Comparison of ENCODE assay signal across 8 mouse cellular contexts in the genomic region with DNA sequence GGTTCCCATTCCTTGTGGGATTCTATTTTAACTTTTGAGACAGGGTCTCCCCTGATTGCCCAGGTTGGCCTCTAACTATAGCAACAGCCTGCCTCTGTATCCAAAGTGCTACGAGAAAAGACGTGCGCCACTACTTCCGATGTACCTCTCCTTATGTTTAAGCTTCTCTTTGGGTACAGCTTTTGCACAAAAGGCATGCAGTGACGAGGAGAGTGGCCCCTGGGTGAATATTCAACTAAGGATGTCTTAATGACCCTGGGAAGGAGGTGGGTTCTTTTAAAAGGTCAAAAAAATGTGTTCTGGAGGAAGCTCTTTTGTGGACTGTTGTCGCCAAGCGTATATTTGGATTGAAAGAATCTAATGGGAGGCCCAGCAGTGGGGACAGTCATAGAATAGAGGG. TPM values are rescaled to one million over a fixed set of nuclear protein-coding genes. Genes with fewer than 3 reads are reported as not detected.
DNase-seq lines count a peak whose midpoint lies in the region; ATAC-seq and TF ChIP-seq lines count a peak whose summit lies in the region.

No protein-coding gene starts in this region.

- 36% methylated on average over 7 of the region's 7 CpGs for WGBS in lung, embryonic 15.5 days
- 78% methylated on average over 7 of the region's 7 CpGs for WGBS in embryonic facial prominence, embryonic 13.5 days
- 19% methylated on average over 7 of the region's 7 CpGs for WGBS in kidney, adult 2 months
- WGBS in midbrain, embryonic 13.5 days: 57% methylated on average over 7 of the region's 7 CpGs

- H3K4me2 ChIP-seq in lung, embryonic 15.5 days: peak overlapping the region; percentile 81
- H3K4me2 ChIP-seq in embryonic facial prominence, embryonic 13.5 days: peak overlapping the region; percentile 80
- peak overlapping the region; percentile 82 for H3K4me2 ChIP-seq in midbrain, embryonic 13.5 days (replicated peaks)

- intact Hi-C loops in left cerebral cortex, postnatal 4 days (cut with DNase I): loop anchor here (5.0 kb wide), 1 partner anchor 39 kb away; the partner anchor contains the start of gene Ptma

- H3K9me3 ChIP-seq in lung, embryonic 15.5 days: no peaks in the 10 kb centered on the region
- H3K9me3 ChIP-seq in embryonic facial prominence, embryonic 13.5 days: no peaks in the 10 kb centered on the region
- no peaks in the 10 kb centered on the region for H3K9me3 ChIP-seq in midbrain, embryonic 13.5 days

- no peak for ATAC-seq in lung, embryonic 15.5 days (ENCODE audit: borderline replicate concordance, extremely low read depth, low FRiP score, low TSS enrichment)
- no peak for ATAC-seq in embryonic facial prominence, embryonic 13.5 days (ENCODE audit: insufficient number of reproducible peaks, insufficient read depth, low FRiP score, low TSS enrichment, low read depth)
- no peak for ATAC-seq in midbrain, embryonic 13.5 days

- no peak for TF ChIP-seq CTCF in kidney, adult 2 months (conservative IDR thresholded peaks at IDR 0.05; ENCODE audit: insufficient read depth, insufficient read length, low read depth, low read length)

- H3K27ac ChIP-seq in lung, embryonic 15.5 days: peak overlapping the region; percentile 98
- peak overlapping the region; percentile 99 for H3K27ac ChIP-seq in embryonic facial prominence, embryonic 13.5 days
- H3K27ac ChIP-seq in kidney, adult 2 months (ENCODE audit: insufficient read depth, low read depth, low read length): peak overlapping the region; percentile 99
- peak overlapping the region; percentile 99 for H3K27ac ChIP-seq in midbrain, embryonic 13.5 days

- H3K27me3 ChIP-seq in lung, embryonic 15.5 days: no peaks in the 10 kb centered on the region
- H3K27me3 ChIP-seq in embryonic facial prominence, embryonic 13.5 days: no peaks in the 10 kb centered on the region
- H3K27me3 ChIP-seq in kidney, adult 2 months (replicated peaks; ENCODE audit: control insufficient read depth, insufficient read depth, low read length): no peaks in the 10 kb centered on the region
- no peaks in the 10 kb centered on the region for H3K27me3 ChIP-seq in midbrain, embryonic 13.5 days

- peak overlapping the region; percentile 80 for H3K4me3 ChIP-seq in lung, embryonic 15.5 days
- peak overlapping the region; percentile 70 for H3K4me3 ChIP-seq in embryonic facial prominence, embryonic 13.5 days
- H3K4me3 ChIP-seq in kidney, adult 2 months (ENCODE audit: insufficient read depth, low read depth, low read length): peak overlapping the region; percentile 51
- H3K4me3 ChIP-seq in midbrain, embryonic 13.5 days (replicated peaks): peak overlapping the region; percentile 63

- peak overlapping the region; percentile 99 for H3K9ac ChIP-seq in lung, embryonic 15.5 days
- peak overlapping the region; percentile 98 for H3K9ac ChIP-seq in embryonic facial prominence, embryonic 13.5 days
- peak overlapping the region; percentile 96 for H3K9ac ChIP-seq in midbrain, embryonic 13.5 days (replicated peaks)

- H3K4me1 ChIP-seq in lung, embryonic 15.5 days: peaks cover 41% of the 10 kb centered on the region
- peaks cover 29% of the 10 kb centered on the region for H3K4me1 ChIP-seq in embryonic facial prominence, embryonic 13.5 days
- H3K4me1 ChIP-seq in kidney, adult 2 months (ENCODE audit: control insufficient read depth, insufficient read depth, low read length): peaks cover 30% of the 10 kb centered on the region
- H3K4me1 ChIP-seq in midbrain, embryonic 13.5 days (replicated peaks): peaks cover 20% of the 10 kb centered on the region

- no peak for DNase-seq in lung, postnatal 10 days
- peak; percentile 83 for DNase-seq in kidney, adult 2 months
- DNase-seq in gastrocnemius, postnatal 25 days: no peak
- no peak for DNase-seq in left cerebral cortex, postnatal 4 days
- no peak for DNase-seq in embryo, embryonic 9.5 days (ENCODE audit: extremely low spot score)

- no peaks in the 10 kb centered on the region for H3K36me3 ChIP-seq in lung, embryonic 15.5 days
- no peaks in the 10 kb centered on the region for H3K36me3 ChIP-seq in embryonic facial prominence, embryonic 13.5 days
- H3K36me3 ChIP-seq in kidney, adult 2 months (ENCODE audit: control insufficient read depth, insufficient read depth, low read length): no peaks in the 10 kb centered on the region
- no peaks in the 10 kb centered on the region for H3K36me3 ChIP-seq in midbrain, embryonic 13.5 days

- TF ChIP-seq POLR2A in kidney, adult 2 months (IDR thresholded peaks at IDR 0.05; ENCODE audit: low read depth, low read length): peak; percentile 16

RNA-seq across cellular contexts. Expression of gene Ptma, which starts 38.2 kb away (rescaled TPM):
- polyA plus RNA-seq in lung, embryonic 15.5 days (2015; fragmentation: Nextera tagmentation; extraction: Ambion mirVana): 2,819 and 2,940 TPM in 2 replicates
- polyA plus RNA-seq in embryonic facial prominence, embryonic 13.5 days (2015; fragmentation: Nextera tagmentation; extraction: Ambion mirVana): 3,278 and 3,456 TPM in 2 replicates
- 622 and 651 TPM in 2 replicates for polyA plus RNA-seq in kidney, adult 2 months (2012; rRNA removed)
- 2,381 and 2,469 TPM in 2 replicates for polyA plus RNA-seq in midbrain, embryonic 13.5 days (2015; fragmentation: Nextera tagmentation; extraction: Ambion mirVana)
- 100 to 1,000 TPM; 100 to 129 TPM for total RNA-seq in gastrocnemius, postnatal 25 days (2021)
- 1,000 to 10,000 TPM; 1,018 to 1,064 TPM for total RNA-seq in left cerebral cortex, postnatal 4 days (2021)
